Mouse (Mus musculus) stomach, embryonic 14.5 days (tissue): ENCODE data around the gene Mafk. TPM values are rescaled to one million over a fixed set of nuclear protein-coding genes. Genes with fewer than 3 reads are reported as not detected.
"Not testable (repeated sequence)": the region's sequence is repeated elsewhere in the genome, so short reads cannot be mapped to it uniquely, and the experiment has no call there.

Experiments used
- ATAC-seq: fragments of 200-750 bp; cut with Nextera tagmentation; 2 replicates; pipeline ENCODE4 v1.8.0; 2017; ENCODE audit warnings: low read depth, moderate TSS enrichment; ENCODE audit not compliant: insufficient number of reproducible peaks, insufficient read depth, low FRiP score
- H3K27ac ChIP-seq: fragments of 300-500 bp; sonication (generic); 2 replicates; pipeline ENCODE4 v1.5.1; 2014; ENCODE audit warnings: mild to moderate bottlenecking, low read length, moderate library complexity, mixed read lengths
- H3K27me3 ChIP-seq: fragments of 300-500 bp; sonication (generic); 2 replicates; pipeline ENCODE4 v1.6.1; 2014; ENCODE audit warnings: low read length, control low read depth, mixed read lengths; ENCODE audit not compliant: control insufficient read depth, insufficient read depth
- H3K36me3 ChIP-seq: fragments of 300-500 bp; sonication (generic); 2 replicates; pipeline ENCODE4 v1.6.1; 2014; ENCODE audit warnings: mild to moderate bottlenecking, control low read depth, low read length, moderate library complexity, mixed read lengths; ENCODE audit not compliant: control insufficient read depth, insufficient read depth
- H3K4me1 ChIP-seq: fragments of 300-500 bp; sonication (generic); 2 replicates; pipeline ENCODE4 v1.6.1; 2014; ENCODE audit warnings: low read length, control low read depth, mixed read lengths; ENCODE audit not compliant: control insufficient read depth, insufficient read depth
- H3K4me2 ChIP-seq: fragments of 300-500 bp; sonication (generic); replicated peaks from 2 replicates; pipeline ENCODE4 v1.6.1; 2014; ENCODE audit warnings: low read depth, low read length, control low read depth
- H3K4me3 ChIP-seq: fragments of 300-500 bp; sonication (generic); 2 replicates; pipeline ENCODE4 v1.5.1; 2014; ENCODE audit warnings: low read depth, low read length, control low read depth
- H3K9ac ChIP-seq: fragments of 300-500 bp; sonication (generic); replicated peaks from 2 replicates; pipeline ENCODE4 v1.6.1; 2014; ENCODE audit warnings: low read depth, mild to moderate bottlenecking, control low read depth, low read length, moderate library complexity, mixed read lengths
- H3K9me3 ChIP-seq: fragments of 300-500 bp; sonication (generic); 2 replicates; pipeline ENCODE4 v1.6.1; 2016; ENCODE audit warnings: low read depth, low read length, control low read depth; ENCODE audit not compliant: control insufficient read depth
- whole genome bisulfite sequencing: fragments of 180-500 bp; shearing (Covaris S2); extraction: QIAGEN DNeasy Blood & Tissue Kit; methylation state at CpG from one replicate; pipeline ENCODE4 v1.1.7; 2014; 5-methylcytosine and 5-hydroxymethylcytosine counted together
- polyA plus RNA-seq: library from polyadenylated mRNA; unstranded; fragments of >200 nt; fragmentation: Nextera tagmentation; extraction: Ambion mirVana; gene quantifications from 2 replicates; pipeline ENCODE4 v1.2.1, GENCODE M21; 2014

The Mafk gene
- 6.9 and 7.1 TPM in 2 replicates for polyA plus RNA-seq

DNA sequence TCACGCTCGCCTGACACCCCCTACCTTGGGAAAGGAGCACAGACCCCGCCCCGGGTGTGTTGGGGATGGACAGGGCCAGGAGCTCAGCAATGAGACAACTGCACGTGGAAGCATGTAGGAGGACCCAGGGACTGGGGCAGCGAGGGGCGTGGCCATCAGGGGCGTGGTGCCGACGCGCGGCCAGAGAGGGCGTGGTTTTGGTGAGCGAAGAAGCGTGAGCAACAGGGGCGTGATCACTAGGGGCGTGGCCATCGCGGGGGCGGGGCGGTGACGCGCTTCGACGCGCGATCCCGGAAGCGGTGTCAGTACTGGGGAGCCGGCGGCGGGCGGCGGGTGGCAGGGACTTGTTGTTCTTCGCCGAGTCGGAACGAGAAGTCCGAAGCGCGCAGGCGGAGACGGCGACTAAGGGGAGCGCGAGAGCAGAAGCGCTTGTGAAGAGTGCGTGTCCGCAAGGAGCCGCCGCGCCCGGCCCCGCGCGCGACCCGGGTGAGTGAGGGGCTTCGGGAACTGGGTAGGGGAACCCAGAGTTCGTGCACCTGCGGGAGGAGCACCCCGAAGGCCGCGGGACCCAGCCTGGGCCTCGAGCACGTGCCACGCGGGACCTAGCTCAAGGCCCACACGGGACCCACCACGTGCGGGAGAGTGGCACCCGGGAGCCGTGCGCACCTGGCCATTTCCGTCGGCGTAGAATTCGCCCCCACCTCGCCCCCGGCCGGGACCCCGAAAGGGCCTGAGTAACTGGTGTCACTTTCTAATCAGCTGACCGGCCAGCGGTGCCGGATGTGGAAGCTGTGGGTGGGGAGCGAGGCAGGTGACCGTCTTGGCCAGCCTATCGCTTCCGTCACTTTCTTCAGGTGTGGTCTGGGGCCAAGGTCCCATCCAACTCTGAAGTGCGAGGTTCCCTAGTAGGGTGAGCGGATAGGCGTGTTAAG is at the start of gene Mafk:
Mafk (plus strand) TSS at position 287 of the 932 bp plus-strand sequence.
- peaks cover 29% of the 10 kb centered on the region for H3K4me1 ChIP-seq
- H3K4me2 ChIP-seq: peak within 1 kb of the TSS; percentile 100
- H3K27me3 ChIP-seq: no peaks in the 10 kb centered on the region
- WGBS: under 1% methylated on average over 92 of the region's 92 CpGs
- H3K9me3 ChIP-seq: no peaks in the 10 kb centered on the region
- H3K4me3 ChIP-seq: peak within 1 kb of the TSS; percentile 83
- peak within 1 kb of the TSS; percentile 53; the same call in 1 of the 2 replicates for H3K9ac ChIP-seq
- peak; percentile 84 for ATAC-seq
- H3K36me3 ChIP-seq: no peaks in the 10 kb centered on the region
- peak within 1 kb of the TSS; percentile 56 for H3K27ac ChIP-seq

DNA sequence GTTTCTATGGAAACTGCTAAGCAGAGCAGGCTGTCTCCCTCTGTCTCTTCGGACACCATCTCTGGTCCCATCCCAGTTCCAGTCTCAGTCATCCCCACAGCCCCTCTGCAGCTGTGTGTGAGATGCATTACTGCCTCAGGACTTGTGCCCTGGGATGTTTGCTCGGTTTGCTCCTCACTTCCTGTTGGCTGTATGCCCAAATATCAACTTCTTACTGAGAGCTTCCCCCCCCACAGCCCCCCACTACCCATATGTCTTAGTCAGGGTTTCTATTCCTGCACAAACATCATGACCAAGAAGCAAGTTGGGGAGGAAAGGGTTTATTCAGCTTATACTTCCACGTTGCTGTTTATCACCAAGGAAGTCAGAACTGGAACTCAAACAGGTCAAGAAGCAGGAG is 48.7 kb upstream of the Mafk start:
- not testable (repeated sequence) for H3K4me1 ChIP-seq, H3K4me2 ChIP-seq, H3K9me3 ChIP-seq, H3K9ac ChIP-seq, H3K36me3 ChIP-seq, H3K4me3 ChIP-seq, H3K27me3 ChIP-seq, H3K27ac ChIP-seq, ATAC-seq
- 27% methylated on average over 3 of the region's 3 CpGs for WGBS

DNA sequence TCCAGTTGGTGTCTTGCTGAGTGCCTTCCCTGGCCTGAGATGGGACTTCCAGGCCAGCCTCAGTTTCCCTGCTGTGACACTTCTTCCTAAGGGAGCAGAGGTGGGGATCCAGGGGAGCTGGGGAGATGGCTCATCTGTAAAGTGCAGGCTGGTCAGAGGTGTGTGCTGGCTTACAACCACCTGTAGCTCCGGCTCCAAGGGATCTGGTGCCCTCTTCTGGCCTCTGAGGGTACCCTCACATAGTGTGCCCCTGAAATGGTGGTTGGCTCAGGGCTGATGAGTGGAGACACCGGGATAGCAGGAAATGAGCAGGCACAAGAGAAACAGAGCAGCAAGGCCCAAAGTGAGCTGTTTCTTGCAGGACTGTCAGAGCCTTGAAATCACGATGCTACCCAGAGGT is 45.5 kb upstream of the Mafk start:
- 0 out of 2 replicates have a peak, but pooled peaks cover 3% of the 10 kb centered on the region for H3K4me1 ChIP-seq
- H3K9me3 ChIP-seq: no peaks in the 10 kb centered on the region
- no peaks in the 10 kb centered on the region for H3K27me3 ChIP-seq
- no peak overlapping the region for H3K27ac ChIP-seq
- no peaks in the 10 kb centered on the region; the same call in 1 of the 2 replicates for H3K36me3 ChIP-seq
- peak; percentile 76 for ATAC-seq
- no peak overlapping the region for H3K4me2 ChIP-seq
- no peak overlapping the region for H3K9ac ChIP-seq
- 6% methylated on average over 3 of the region's 3 CpGs for WGBS
- no peak overlapping the region for H3K4me3 ChIP-seq

DNA sequence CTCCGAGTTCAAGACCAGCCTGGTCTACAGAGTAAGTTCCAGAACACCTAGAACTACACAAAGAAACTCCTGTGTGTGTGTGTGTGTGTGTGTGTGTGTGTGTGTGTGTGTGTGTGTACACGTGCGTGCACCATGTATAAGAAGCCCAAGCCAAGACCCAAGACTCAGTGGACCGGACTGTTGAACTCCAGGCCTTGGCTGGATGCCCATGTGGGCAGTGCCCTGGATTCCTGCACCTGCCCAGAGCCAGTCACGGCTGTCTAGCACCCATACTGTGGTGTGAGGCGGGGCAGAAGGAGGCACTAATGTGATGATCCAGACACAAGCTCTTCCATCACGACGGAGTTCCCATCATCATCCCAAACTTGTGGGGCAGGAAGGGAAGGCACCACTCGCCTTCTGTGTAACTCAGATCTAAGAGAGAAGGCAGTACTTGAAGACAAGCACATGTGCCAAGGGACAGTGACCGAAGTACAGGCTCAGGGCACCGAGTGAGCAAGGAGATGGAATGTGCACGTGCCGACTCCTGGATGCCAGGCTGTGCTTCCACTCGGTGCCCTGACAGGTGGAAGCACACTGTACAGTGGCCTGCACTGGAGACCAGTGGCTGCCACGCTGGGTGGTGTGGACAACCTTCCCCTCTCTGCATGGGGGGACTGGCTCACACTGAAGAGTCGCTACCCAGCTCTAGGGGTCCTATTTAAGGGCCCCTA is 41.7 kb upstream of the Mafk start:
- no peaks in the 10 kb centered on the region for H3K27me3 ChIP-seq
- 83% methylated on average over 14 of the region's 16 CpGs for WGBS
- no peak for ATAC-seq
- no peak overlapping the region for H3K9ac ChIP-seq
- no peaks in the 10 kb centered on the region for H3K9me3 ChIP-seq
- no peak overlapping the region for H3K27ac ChIP-seq
- H3K4me1 ChIP-seq: no peaks in the 10 kb centered on the region
- no peak overlapping the region for H3K4me3 ChIP-seq
- no peak overlapping the region for H3K4me2 ChIP-seq
- H3K36me3 ChIP-seq: peaks cover 15% of the 10 kb centered on the region

DNA sequence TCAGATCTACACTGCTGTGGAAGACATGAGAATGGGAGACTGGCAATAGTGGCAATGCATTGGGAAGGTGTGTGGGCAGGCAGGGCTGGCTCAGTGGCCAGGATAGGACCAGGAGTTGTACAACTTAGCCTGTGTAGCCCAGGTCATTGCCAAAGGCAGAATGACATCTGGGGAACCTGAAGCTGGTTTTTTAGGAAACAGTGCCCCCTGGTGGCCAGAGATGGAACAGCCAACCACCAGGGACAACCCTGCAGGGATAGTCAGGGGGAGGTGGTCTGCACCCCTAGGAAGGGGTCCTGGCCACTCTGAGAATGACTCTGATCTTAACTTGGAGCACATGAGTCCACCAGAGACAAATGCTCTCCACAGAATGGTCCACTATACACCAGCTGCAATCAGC is 40.8 kb upstream of the Mafk start:
- no peaks in the 10 kb centered on the region for H3K27me3 ChIP-seq
- H3K36me3 ChIP-seq: peaks cover 22% of the 10 kb centered on the region
- H3K9me3 ChIP-seq: no peaks in the 10 kb centered on the region
- no peak overlapping the region for H3K27ac ChIP-seq
- no peaks in the 10 kb centered on the region for H3K4me1 ChIP-seq
- H3K9ac ChIP-seq: no peak overlapping the region
- no peak for ATAC-seq
- no peak overlapping the region for H3K4me2 ChIP-seq
- H3K4me3 ChIP-seq: no peak overlapping the region

DNA sequence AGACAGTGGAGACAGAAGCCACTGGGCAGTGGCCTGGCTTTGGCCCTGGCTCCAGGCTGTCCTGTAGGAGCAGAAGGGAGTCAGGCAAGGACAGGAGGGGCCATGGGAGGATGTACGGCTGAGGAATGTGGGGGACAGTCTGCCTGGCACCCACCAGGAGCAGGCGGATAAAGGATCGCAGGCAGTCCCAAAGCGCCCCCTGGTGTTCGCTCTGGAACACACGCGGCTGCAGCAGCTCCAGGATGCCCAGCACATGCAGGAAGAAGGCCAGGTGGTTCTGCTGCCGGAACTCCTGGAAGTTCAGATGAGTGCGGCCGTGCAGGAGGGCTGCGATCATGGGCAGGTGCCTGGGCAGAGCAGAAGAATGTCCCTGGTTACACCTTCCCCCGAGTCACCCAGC is 36.6 kb upstream of the Mafk start:
- Histone ChIP-seq H3K9ac (no peak overlapping the region), H3K9me3 (no peaks in the 10 kb centered on the region), H3K4me1 (no peaks in the 10 kb centered on the region), H3K27me3 (no peaks in the 10 kb centered on the region), H3K4me2 (no peak overlapping the region), H3K4me3 (no peak overlapping the region), H3K27ac (no peak overlapping the region), H3K36me3 (peaks cover 50% of the 10 kb centered on the region)
- 23% methylated on average over 12 of the region's 12 CpGs for WGBS
- no peak for ATAC-seq

DNA sequence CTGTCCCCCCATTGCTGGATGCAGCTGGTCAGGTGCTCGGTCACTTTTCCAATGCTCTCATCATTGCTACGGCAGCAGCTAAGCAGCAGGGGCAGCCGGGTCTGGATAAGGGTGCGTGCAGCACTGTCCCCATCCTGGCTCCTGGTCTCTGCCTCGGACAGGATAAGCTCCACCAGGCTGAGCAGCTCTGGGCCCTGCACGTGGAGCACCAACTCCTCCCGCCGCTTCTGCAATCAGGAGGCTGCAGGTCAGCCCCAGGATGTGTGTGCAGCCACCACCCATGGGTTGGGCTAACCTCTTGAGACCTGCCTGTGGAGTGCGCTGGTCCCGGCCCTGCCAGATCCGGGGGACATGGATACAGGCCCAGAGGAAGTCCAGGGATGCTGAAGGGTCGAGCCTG is 35.2 kb upstream of the Mafk start:
- no peak overlapping the region for H3K9ac ChIP-seq
- WGBS: 90% methylated on average over 12 of the region's 12 CpGs
- no peaks in the 10 kb centered on the region for H3K9me3 ChIP-seq
- peaks cover 62% of the 10 kb centered on the region for H3K36me3 ChIP-seq
- no peak overlapping the region for H3K4me3 ChIP-seq
- no peak overlapping the region for H3K27ac ChIP-seq
- no peaks in the 10 kb centered on the region for H3K27me3 ChIP-seq
- no peak for ATAC-seq
- H3K4me2 ChIP-seq: no peak overlapping the region
- H3K4me1 ChIP-seq: no peaks in the 10 kb centered on the region

DNA sequence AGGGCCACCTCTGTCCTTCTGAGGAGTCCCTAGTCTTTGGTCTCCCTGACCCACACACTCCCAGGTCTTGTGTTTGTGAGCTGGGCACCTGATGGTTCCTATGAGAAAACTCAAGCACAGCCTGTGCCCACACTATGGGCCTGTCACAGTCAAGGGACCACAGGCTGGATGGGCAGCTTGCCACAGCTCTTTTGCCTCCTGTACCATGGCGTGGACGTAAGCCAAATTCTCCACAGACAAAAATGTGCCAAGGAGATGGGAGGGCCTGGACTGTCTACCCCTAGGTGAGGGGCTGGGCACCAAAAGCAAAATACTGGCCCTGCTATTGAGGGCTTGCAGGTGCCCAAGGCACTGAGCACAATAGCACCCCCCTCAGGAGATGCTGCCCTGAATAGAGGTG is 34.7 kb upstream of the Mafk start:
- ATAC-seq: no peak
- Histone ChIP-seq H3K9ac (no peak overlapping the region), H3K4me2 (no peak overlapping the region), H3K27ac (no peak overlapping the region), H3K36me3 (peaks cover 61% of the 10 kb centered on the region), H3K27me3 (no peaks in the 10 kb centered on the region), H3K9me3 (no peaks in the 10 kb centered on the region), H3K4me1 (no peaks in the 10 kb centered on the region), H3K4me3 (no peak overlapping the region)
- 96% methylated on average over 2 of the region's 2 CpGs for WGBS
